Mouse (Mus musculus) lung, postnatal 14 days (tissue): Measurements from ENCODE around the gene Kdm2b.
A peak's percentile ranks its signal among the peaks of the same experiment; 100 is the strongest.

ENCODE experiments used
- DNase-seq: peaks from one replicate; pipeline ENCODE4 v3.0.0; 2021

The Kdm2b gene

DNA sequence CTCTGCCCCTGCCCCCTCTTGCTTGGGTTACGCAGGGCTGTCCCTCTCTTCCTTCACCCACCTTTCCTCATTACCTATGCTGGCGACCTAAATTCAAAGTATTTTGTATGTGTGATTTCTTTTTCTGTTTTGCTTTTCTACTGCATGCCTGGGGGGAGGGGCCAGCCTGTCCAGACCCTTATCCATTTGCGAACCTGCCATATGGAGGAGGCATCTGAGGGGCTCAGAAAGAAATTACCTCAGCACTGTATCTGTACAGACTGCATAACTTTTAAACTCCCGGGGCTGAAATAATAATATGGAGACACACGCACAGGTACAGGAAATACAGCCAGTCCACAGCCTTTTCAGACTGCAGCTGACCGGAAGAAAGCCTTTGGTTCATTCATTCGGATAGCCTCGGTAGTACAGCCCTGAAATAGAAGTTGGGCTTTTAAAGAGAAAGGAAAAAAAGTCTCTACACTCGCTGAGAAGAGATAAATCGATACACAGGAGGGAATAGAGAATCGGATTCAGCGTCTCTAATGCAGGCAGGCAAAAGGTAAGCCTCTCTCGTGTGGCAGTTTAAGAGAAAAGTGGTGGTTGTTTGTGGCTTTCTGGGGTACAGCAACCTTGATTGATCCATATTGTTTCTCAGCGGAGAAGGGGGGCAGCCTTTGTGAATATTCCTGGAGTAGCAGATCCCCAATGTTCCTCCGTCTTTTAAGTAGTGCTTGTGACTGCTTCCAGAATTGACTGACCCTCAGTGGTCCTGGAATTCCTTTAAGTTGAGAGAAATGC lies at the start of gene Kdm2b:
TSS of gene Kdm2b (minus strand) at position 273 of the 780 bp plus-strand sequence.
- DNase-seq: no peak

DNA sequence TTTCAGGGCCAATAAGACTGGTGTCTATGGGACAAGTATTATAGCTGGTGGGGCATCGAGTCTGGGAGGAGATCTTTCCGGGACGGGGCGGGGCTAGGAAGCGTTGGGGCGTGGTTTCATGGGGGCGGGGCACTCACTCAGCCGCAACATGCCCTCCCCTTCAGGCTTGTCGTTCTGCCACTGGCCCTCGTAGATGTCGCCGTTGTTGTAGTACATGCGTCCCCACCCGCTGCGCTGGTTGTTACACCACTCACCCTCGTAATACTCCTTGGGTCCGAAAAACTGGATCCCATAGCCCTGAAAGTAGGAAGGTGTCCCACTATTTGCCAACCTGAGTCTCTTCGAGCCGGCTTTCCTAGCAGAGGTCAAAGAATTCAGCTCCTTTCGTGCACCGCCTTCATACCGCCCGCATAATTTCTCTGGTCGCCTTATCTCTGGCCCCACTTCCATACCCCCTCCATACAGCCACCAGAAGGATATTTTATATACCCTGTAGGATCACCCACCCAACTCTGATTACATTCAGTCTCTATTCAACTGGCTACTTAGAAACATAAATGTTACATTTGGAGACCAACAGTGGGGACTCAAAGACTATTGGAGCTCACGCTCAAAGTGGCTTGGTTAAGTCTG lies 49.6 kb upstream of the Kdm2b start:
- DNase-seq: peak; percentile 90

DNA sequence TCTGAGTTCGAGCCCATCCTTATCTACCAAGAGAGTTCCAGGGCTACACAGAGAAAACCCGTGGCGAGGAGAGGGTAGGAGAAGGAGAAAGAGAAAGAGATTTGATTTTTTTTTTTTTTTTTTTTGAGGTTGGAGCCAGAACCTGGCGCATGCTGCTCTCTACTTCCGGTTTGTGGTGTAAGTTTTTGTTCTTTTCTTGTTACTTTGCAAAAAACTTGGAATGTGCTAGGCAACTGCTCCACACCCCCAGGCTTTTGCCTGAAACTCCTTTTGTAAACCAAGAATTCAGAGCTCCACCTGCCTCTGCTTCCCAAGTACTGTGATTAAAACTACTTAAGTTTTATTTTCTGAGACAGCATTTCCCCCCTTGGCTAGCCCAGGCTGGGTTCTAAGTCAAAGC lies 48.5 kb upstream of the Kdm2b start:
- no peak for DNase-seq

DNA sequence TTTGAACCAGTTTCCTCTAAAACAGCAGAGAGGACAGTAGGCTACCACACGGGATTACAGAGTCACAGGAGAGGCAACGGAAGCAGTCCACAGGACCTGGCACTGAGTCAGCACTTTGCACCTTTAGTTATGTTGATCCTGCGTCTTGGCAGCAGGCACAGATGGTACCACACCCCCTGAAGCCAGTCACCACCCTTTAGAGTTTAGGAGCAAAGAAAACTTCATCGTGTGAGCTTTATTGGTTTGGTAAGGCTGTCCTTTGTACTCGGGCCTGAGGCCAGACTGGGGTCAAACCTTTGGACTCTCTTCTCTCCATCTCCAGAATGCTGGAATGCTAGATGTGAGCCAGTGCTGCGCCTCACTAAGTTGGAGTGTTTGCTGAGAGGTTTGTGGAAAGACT lies 45.9 kb upstream of the Kdm2b start:
- DNase-seq: peak; percentile 54

DNA sequence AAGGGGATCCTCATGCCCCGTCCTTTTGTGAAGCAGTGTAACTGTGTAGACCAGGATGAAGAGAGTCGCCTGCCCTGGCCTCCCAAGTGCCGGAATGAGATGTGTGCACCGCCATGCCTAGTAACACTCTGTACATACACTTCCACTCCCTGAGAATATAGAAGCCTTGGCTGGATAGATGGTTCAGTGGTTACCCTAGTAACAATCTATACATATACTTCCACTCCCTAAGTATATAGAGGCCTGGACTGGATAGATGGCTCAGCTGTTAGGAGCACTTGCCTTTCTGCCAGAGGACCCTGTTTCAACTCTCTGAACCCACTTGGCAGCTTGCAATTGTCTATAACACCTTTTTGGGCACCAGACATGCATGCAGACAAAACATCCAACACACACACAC lies 45.5 kb upstream of the Kdm2b start:
- DNase-seq: no peak

DNA sequence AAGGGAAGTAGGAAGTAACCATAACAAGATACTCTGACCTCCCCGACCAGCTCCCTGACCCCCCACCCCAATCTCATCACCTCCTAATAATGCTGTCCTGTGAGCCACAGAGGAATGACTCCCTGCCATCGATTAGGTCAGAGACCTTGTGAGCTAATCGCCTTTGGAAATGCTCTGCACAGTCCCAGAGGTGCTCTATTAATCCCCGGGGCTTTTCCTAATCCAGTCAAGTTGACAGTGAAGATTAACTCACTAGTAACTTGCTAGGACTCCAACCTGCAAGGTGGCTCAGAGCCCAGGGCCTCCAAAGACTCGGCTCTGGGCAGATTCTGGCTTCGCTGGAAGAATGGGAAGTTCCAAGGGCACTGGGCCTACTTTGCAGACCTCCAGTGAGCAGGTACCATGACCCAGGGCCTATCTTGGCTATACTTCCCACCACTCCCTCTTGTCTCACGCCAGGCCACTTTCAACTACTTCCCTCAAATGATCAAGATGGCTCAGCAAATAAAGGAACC lies 44.1 kb upstream of the Kdm2b start:
- DNase-seq: no peak

DNA sequence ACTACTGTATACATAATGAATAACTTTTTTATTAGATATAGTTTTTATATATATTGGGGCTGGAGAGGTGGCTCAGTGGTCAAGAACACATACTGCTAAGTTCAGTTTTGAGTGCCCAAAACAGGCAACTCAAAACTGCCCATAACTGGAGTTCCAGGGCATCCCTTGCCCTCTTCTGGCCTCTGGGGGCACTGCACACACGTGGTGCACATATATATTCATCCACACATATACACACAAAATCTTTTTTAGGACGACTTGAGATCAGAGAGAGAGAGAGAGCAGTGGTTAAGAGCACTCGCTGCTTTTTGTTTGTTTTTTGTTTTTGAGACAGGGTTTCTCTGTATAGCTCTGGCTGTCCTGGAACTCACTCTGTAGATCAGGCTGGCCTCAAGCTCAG lies 41.7 kb upstream of the Kdm2b start:
- DNase-seq: no peak

DNA sequence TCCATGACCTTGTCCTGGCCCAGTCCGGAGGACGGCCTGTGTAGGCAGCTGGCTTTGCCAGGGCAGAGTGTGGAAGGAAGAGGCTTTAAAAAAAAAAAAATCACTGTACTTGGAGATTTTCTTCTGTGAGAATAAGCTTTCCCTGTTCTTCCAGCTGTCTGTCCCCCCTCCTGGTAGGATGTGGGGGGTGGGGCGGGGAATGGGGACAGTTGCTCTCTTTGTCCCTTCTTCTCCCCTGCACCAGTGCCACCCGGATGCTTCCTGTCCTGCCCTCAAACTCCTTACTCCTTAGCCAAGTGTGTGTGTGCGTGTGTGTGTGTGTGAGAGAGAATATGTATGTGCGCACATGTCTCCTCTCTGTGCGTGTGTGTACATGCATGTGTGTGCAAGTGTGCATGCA lies 40.1 kb upstream of the Kdm2b start:
- no peak for DNase-seq

DNA sequence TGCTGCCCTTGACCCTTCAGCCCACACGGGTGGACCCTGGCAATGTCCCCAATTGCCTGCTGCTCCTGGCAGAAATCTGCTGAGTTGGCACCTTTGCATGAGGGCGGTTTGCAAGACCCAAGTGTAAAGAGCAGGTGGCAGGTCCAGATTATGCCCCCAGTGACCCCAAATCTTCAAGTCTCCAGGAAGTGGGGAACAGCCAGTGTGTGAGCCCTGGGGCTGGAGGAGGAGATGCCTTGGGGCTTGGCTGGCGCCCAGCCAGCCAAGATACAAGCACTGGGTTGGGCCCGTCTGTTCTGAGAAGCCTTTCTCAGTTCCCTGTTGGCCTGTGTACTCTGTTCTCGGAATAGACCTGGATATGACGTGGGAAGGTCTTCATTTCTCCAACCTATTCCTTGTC lies 37.8 kb upstream of the Kdm2b start:
- peak; percentile 21 for DNase-seq

DNA sequence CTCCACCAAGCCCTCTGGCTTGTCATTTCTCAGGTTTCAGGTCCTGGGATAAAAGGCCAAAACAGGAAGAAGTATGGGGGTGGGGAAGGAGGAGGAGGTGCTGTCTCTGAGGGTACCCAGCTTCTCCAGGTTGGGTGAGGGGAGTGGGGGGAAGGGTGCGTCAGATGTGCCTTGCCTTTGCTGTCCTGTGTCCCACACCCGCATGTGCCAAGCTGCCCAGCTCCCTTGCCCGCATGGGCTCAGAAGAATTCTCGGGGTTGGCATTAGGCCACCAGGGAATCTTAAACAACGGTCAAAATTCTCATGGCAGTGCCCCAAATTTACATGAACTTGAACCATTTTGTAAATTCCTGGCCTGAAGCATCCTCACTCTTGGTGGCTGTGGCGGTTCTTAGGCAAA lies 36.8 kb upstream of the Kdm2b start:
- DNase-seq: no peak

DNA sequence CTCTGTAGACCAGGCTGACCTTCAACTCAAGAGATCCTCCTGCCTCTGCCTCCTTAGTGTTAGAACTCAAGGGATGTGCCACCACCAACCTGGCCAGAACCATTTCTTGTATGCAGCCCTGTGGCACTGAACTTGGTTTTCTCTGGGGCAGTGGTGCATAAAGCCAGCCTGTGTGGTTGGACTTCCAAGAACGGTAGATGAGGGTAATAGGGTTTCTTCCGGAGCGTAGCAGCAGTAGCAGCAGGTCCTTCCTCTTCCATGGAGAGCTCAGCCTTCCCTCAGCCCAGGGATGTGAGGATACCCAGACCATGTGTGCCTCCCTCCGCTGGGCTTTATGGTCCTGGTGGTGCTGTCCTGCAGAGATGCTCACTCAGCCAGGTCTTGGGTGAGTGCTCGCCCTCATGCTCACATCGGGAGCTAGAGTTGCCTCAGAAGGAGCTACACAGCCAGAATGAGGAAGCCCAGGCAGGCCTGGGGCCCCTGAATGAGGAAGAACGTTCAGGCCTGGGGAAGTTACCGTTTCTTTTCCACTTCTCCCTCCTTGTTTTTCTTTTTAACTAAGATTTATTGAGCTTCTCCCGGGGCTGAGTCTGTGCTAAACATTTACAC lies 35.4 kb upstream of the Kdm2b start:
- no peak for DNase-seq

DNA sequence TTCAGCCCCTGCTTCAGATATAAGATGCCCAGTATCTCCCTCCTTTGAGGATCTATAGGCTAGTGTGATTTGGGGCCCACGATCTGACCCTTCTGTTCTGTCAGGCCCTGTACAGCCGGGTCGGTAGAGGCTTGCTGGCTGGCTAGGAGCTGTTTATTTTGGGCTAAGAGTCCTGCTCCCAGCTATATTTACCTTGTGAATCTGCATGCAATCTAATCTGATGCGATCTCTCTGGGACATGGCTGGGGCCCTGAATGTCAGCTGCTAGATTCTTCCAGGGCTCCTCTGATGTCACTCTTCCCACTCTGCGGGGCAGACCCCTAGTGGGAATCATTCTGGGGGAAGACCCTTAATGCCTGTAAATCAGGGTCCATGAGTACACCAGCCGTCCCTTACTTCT lies 34.7 kb upstream of the Kdm2b start:
- no peak for DNase-seq

DNA sequence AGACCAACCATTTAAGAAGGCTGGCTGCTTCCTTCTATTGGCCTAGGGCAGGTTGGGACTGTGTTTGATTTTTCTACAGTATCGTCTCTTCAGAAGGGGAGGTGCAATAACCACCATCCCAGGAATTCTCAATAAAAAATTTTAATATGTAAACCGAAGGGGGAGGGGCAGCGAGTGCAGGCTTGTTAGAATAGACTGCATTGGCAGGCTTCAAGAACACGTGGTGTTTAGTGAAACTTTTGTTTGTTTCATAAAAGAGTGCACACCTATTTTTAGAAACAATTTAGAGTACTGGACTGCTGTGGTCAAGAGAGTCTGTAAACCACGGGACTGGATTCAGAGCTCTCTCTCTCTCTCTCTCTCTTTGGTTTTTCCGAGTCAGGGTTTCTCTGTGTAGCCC lies 33.4 kb upstream of the Kdm2b start:
- DNase-seq: peak; percentile 55

DNA sequence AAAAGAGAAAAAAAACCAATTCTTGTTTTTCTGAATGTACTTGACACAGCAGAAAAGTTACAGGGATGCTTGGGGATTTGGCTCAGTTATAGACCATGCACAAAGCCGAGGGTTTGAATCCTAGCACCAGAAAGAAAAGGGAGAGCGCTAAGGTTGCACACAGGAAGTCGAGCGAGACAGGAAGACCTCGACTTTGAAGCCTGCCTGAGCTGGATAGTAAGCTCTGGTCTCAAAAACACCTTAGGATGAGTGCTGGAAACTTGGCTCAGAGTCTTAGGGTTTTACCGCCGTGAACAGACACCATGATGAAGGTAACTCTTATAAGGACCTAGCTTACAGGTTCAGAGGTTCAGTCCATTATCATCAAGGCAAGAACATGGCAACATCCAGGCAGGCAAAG lies 31.8 kb upstream of the Kdm2b start:
- no peak for DNase-seq

DNA sequence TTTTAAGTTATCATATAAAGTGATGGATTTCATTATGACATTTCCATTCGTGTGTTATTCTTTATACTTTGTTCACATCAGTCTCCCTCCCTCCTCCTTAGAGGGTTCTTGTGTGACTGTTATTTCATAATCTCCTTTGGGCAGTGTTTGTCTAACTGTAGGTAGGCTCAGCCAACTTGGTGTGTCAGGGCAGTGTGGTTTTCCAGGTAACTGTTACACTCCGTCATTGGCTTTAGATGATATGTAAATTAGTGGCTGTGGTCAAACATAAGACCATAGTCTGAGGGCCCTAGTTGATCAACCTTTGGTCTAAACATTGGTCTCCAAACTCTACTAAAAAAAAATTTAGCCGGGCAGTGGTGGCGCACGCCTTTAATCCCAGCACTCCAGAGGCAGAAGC lies 30.8 kb upstream of the Kdm2b start:
- no peak for DNase-seq

DNA sequence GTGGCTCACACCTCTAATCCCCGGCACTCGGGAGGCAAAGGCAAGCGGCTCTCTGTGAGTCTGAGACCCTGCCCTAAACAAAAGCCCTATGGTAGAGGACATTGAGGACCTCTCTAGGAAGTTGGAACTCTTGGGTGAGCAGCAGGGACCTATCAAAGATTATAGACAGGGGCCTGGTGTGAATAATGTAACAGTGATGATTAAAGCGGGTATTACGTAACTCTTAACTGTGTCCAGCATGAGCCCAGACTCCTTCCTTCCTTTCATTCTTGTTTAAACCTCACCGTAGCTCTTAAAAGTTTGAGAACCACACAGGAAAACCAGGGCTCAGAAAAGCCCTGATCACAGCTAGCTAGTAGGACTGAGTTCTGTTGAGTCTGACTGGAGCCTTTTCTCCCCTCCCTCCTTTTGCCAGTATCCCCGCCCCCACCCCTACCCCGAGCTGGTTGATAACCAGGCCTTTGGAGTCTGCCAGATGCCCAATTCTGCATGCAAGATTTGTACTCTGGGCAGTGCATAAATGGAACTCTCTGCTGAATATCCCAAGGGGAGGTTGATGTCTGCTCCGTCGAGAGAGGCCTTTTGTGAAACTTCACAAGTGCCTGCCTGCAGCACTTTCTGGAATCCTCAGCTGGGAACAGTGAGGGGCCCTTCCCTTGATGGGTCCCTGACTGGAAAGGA lies 29.9 kb upstream of the Kdm2b start:
- DNase-seq: peak; percentile 26

DNA sequence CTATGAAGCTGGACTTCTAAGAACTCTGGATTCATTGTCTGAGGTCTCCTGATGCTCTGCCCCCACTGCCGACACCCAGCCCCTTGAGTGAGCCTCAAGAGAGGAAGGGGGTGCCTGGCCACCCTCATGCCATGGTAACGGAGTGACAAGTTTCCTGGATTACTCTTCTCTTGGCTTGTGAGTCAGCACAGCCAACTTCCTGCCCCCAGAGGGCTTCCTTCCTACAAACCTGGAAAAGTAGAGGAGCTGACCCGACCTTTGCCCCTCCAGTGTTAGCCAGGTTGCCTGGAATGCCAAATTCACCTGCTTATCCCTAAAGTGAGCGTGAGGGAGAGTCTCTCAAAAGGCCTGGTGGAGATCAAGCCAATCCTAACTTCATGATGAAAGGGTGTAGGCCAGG lies 27.9 kb upstream of the Kdm2b start:
- DNase-seq: no peak

DNA sequence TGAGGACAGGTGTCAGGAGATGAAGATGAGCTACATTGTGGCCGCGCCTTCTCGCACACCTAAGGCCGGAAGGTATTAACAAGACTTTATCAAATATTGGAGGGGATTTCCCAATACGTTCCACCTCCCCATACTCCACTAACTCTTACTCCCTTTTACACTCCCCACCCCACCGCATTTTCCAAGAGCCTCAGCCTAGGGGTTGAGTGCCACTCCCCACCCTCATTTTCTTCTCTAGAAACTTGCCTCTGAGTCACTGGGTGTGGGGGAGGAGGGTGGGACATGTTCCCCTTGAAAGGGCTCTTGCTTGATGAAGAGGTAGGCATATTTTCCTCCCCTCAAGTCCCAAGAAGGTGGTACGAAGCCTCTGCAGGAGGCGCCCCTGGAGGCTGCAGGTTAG lies 26.3 kb upstream of the Kdm2b start:
- peak; percentile 28 for DNase-seq

DNA sequence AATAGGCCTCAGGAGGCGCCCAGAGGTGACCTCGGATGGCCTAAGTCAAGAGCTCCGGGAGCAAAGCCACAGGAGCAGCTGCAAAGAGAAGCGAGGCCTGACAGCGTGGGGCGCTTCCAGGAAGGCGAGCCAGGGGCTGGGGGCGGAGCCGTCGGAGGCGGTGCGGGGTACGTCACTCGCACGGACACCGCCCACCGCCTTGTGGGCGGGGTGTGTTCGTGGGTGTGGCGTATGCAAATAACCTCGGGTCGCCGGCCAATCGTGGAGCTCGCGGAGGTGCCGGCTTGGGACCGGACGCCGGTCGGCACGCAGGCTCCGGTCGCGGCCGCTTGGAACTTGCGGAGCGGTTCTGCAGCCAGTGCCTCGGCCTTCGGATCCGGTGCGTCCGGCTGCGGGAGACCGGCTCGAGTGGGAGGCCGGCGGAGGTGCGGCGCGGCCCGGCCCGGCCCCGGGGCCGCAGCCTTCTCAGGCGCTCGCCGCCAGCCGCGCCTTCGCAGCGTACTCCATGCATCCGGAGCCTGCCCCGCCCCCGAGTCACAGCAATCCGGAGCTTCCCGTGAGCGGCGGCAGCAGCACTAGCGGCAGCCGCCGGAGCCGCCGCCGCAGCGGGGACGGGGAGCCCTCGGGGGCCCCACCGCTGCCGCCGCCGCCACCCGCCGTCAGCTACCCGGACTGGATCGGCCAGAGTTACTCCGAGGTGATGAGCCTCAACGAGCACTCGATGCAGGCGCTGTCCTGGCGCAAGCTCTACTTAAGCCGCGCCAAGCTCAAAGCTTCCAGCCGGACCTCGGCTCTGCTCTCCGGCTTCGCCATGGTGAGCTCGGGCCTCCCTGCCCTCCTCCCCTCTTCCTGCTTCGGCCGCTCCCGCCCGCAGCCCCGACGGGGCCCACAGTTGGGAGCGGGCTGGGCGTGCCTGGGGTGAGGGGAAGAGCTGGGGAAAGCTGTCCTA lies 25.4 kb upstream of the Kdm2b start, which contains the start of gene Orai1:
TSS of gene Orai1 (plus strand) at position 322 of the 949 bp plus-strand sequence.
- DNase-seq: peak; percentile 99

DNA sequence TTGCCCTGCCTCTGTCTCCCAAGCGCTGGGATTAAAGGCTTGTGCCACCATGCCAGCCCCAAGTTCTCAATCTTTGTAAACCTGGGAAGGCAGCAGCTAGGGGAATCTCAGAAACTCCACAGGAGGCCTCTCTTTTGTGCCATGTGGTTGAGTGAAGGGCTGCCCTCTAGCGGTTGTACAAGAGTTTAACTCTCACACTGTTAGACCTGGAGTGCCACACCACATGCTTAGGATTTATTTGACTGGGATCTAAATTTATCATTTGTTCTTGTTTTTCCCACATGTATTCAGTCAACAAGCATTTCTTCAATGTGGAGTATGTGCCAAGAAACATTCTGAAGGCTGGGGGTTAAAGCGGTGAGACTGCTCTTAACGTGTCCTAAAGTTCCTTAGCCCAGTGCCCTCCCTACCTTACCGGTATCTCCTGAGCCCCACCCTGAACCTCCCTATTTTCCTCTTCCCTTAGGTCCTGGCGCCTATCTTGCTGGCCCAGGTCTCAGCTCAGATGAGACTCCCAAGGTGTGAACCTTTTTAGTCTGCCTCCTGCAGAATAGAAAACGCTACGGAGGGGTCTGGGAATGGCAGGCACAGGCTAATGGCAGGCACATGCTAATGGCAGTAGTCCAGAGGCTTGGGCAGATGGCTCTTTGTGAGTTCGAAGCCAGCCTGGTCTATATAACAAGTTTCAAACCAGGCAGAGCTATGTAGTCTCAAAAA lies 24.1 kb upstream of the Kdm2b start:
- DNase-seq: peak; percentile 80

DNA sequence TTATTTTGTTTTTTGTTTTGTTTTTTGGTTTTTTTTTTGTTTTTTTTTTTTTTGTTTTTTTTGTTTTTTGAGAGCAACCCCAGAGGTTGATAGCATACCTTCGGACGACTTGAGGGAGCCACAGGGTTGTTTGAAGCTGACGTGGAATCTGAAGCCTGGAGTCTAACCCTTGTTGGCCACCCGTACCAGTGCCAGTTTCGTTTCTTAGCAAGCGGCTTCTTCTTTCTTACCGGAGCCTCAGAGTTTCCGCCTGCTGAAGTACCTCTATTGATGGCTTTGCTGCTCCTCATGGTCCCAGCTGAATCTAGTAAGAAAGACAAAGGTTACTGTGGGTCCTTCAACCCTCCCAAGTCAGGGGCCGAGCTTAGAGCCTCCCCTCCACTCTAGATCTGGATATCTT lies 22.1 kb upstream of the Kdm2b start:
- DNase-seq: no peak

DNA sequence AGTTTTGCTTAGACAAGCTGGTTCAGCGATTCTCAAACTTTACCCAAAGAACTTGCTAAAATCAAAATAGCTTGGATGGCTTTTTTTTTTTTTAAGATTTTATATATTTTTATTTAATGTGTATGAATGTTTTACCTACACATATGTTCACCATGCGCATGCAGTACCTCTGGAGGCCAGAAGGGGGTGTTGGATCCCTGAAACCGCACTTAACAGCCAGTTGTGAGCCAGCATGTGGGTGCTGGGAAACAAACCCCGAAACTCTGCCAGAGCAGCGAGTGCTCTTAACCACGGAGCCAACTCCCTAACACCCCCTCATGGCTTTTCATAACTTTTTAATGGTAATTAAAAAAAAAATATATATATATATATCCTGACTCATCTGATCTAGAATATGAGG lies 21.2 kb upstream of the Kdm2b start:
- DNase-seq: no peak
